Mouse (Mus musculus) intestine, embryonic 16.5 days (tissue): ENCODE measurements around the gene Cpsf4l. TPM values are rescaled to one million over a fixed set of nuclear protein-coding genes. Genes with fewer than 3 reads are reported as not detected.

Experiments
- ATAC-seq: fragments of 200-750 bp; cut with Nextera tagmentation; 2 replicates; pipeline ENCODE4 v1.8.0; 2017; ENCODE audit warnings: moderate TSS enrichment, moderate library complexity
- H3K27ac ChIP-seq: fragments of 300-500 bp; sonication (generic); 2 replicates; pipeline ENCODE4 v1.5.1; 2014; ENCODE audit warnings: mild to moderate bottlenecking, low read length
- H3K27me3 ChIP-seq: fragments of 300-500 bp; sonication (generic); replicated peaks from 2 replicates; pipeline ENCODE4 v1.6.1; 2014; ENCODE audit warnings: low read length, control low read depth, mixed read lengths; ENCODE audit not compliant: control insufficient read depth, insufficient read depth
- H3K36me3 ChIP-seq: fragments of 300-500 bp; sonication (generic); 2 replicates; pipeline ENCODE4 v1.6.1; 2014; ENCODE audit warnings: low read length, control low read depth; ENCODE audit not compliant: control insufficient read depth, insufficient read depth
- H3K4me1 ChIP-seq: fragments of 300-500 bp; sonication (generic); 2 replicates; pipeline ENCODE4 v1.6.1; 2014; ENCODE audit warnings: low read length, control low read depth, mixed read lengths; ENCODE audit not compliant: control insufficient read depth, insufficient read depth
- H3K4me2 ChIP-seq: fragments of 300-500 bp; sonication (generic); 2 replicates; pipeline ENCODE4 v1.6.1; 2014; ENCODE audit warnings: low read depth, low read length, control low read depth
- H3K4me3 ChIP-seq: fragments of 300-500 bp; sonication (generic); 2 replicates; pipeline ENCODE4 v1.5.1; 2014; ENCODE audit warnings: mild to moderate bottlenecking, low read length
- H3K9ac ChIP-seq: fragments of 300-500 bp; sonication (generic); 2 replicates; pipeline ENCODE4 v1.6.1; 2014; ENCODE audit warnings: low read depth, low read length
- H3K9me3 ChIP-seq: fragments of 300-500 bp; sonication (generic); 2 replicates; pipeline ENCODE4 v1.6.1; 2016; ENCODE audit warnings: low read length, control low read depth; ENCODE audit not compliant: control insufficient read depth
- WGBS: fragments of 180-500 bp; shearing (Covaris S2); extraction: QIAGEN DNeasy Blood & Tissue Kit; methylation state at CpG from one replicate; pipeline ENCODE4 v1.1.7; 2014; 5-methylcytosine and 5-hydroxymethylcytosine counted together
- polyA plus RNA-seq: library from polyadenylated mRNA; unstranded; fragments of >200 nt; fragmentation: Nextera tagmentation; extraction: Ambion mirVana; gene quantifications from 2 replicates; pipeline ENCODE4 v1.2.1, GENCODE M21; 2015

The Cpsf4l gene
- polyA plus RNA-seq, 1 experiment from 2014 or later = 0.12 TPM

DNA sequence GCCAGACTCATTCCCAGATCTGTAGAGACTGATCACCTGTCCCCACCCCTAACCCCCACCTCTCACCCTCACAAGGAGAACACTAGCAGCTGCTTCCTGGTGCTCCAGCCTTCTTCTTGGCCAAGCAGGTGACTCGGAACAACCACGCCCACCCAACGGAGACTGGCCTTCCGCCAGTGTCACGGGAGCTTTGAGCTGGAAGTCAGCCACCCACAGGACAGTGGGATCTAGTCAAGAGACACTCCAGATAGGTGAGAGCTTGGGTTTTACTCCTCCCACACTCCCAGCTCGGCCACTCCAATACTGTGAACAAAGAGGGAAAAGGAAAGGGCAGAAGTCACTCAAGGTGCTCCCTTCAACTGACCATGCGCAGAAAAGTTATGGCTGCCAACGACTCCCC is 29.4 kb upstream of the Cpsf4l start:
- Histone ChIP-seq H3K27me3 (no peaks in the 10 kb centered on the region), H3K27ac (peak overlapping the region; percentile 48), H3K9ac (no peak overlapping the region), H3K4me3 (no peak overlapping the region), H3K4me2 (no peak overlapping the region), H3K36me3 (peaks cover 10% of the 10 kb centered on the region), H3K4me1 (peaks cover 55% of the 10 kb centered on the region), H3K9me3 (peaks cover 5% of the 10 kb centered on the region; the same call in 1 of the 2 replicates)
- ATAC-seq = peak; percentile 43
- 64% methylated on average over 8 of the region's 8 CpGs for WGBS

GRCm38 (mm10) chr11:113737912-113738311 is 28.1 kb upstream of the Cpsf4l start:
- Histone ChIP-seq H3K9me3 (no peaks in the 10 kb centered on the region), H3K4me3 (no peak overlapping the region), H3K4me1 (peaks cover 68% of the 10 kb centered on the region), H3K4me2 (no peak overlapping the region), H3K27ac (no peak overlapping the region), H3K9ac (no peak overlapping the region), H3K36me3 (peaks cover 4% of the 10 kb centered on the region; the same call in 1 of the 2 replicates), H3K27me3 (no peaks in the 10 kb centered on the region)
- ATAC-seq = no peak
- WGBS = 75% methylated on average over 8 of the region's 8 CpGs

GRCm38 (mm10) chr11:113737553-113737854 is 27.7 kb upstream of the Cpsf4l start:
- peaks cover 71% of the 10 kb centered on the region for H3K4me1 ChIP-seq
- WGBS = 73% methylated on average over 3 of the region's 3 CpGs

DNA sequence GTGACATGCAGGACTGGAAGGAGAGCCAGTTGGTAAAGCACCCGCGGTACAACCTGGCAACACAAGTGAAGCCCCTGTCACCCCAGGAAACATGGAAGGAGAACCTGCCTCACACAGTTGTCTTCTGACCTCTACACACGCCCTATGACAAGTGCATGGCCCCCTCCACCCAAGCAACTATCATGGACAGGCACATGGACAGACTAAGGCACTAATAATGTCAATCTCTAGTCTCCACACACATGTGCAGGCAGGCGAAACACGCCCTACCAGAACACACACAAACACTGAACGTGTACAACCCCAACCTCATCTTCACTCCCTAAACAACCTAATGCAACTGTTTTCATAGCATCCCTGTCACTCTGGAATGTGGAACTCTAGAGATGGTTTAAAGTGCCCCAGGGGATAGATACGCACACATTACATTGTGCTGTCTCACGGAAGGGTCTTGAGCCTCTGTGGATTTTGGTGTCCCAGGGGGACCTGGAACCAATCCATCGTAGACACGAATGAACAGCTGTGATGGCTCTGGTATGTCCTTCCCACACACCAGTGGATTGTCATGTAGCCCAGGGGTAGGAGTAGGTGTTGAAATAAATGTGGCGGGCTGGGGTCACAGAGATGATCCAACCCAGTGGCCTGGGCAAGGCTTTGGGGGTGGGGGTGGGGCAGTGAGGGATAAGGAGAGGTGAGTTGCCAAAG is 27.2 kb upstream of the Cpsf4l start:
- ATAC-seq = no peak
- H3K9me3 ChIP-seq = no peaks in the 10 kb centered on the region
- no peak overlapping the region for H3K9ac ChIP-seq
- WGBS = 68% methylated on average over 11 of the region's 11 CpGs
- H3K36me3 ChIP-seq = no peaks in the 10 kb centered on the region; the same call in 1 of the 2 replicates
- no peak overlapping the region for H3K27ac ChIP-seq
- H3K4me2 ChIP-seq = no peak overlapping the region
- peaks cover 74% of the 10 kb centered on the region for H3K4me1 ChIP-seq
- no peaks in the 10 kb centered on the region for H3K27me3 ChIP-seq
- no peak overlapping the region for H3K4me3 ChIP-seq

More at GRCm38 (mm10) chr11:113737553-113737854, 27.7 kb upstream of the Cpsf4l start:
- Histone ChIP-seq H3K9me3 (no peaks in the 10 kb centered on the region), H3K27me3 (no peaks in the 10 kb centered on the region), H3K4me3 (no peak overlapping the region), H3K27ac (no peak overlapping the region), H3K36me3 (no peaks in the 10 kb centered on the region; the same call in 1 of the 2 replicates), H3K4me2 (no peak overlapping the region), H3K9ac (no peak overlapping the region)
- ATAC-seq = no peak

- no peaks in the 10 kb centered on the region for H3K36me3 ChIP-seq
- 52% methylated on average over 6 of the region's 6 CpGs for WGBS
- peak overlapping the region; percentile 80 for H3K27ac ChIP-seq
- no peak overlapping the region for H3K4me3 ChIP-seq
- no peaks in the 10 kb centered on the region for H3K27me3 ChIP-seq
- no peak overlapping the region for H3K4me2 ChIP-seq
- no peak overlapping the region for H3K9ac ChIP-seq
- peak; percentile 58 for ATAC-seq
- no peaks in the 10 kb centered on the region for H3K9me3 ChIP-seq
- H3K4me1 ChIP-seq = peaks cover 83% of the 10 kb centered on the region
Observed at GRCm38 (mm10) chr11:113735151-113735550, 25.3 kb upstream of the Cpsf4l start.

DNA sequence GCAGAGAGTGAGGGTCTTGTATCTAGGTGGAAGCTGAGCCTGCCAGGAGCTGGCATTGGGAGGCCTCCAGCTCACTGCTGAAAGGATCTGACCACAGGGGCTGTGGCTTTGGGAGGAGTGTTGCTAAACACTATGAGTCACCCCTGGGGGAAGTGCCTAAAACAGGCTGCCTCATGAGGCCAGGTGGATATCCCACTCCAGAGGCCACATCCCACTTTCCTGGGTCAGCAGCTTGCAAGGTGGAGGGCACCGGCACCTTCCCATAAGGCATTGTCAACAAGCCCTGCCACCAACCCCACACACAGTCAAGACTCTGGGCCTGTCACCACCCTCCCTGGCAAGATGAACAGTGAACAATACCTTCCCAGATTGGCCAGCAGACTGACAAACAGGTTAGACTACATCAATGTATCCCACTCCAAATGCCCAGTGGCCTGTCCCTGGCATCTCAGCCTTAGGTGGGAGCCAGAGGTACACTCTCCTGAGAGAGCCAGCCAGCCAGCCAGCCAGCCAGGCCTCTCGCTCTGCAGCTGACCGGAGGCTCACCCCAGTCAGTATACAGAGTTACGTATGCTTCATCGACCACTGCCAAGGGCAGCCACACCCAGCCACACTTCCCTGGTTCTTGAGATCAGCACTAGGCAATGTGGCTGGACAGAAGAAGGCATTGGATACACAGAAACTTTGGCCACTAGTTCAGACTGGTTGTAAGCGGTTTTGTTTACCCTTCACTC is 24.0 kb upstream of the Cpsf4l start:
- Histone ChIP-seq H3K4me3 (no peak overlapping the region), H3K9ac (peak overlapping the region; percentile 40), H3K4me1 (peaks cover 76% of the 10 kb centered on the region), H3K27me3 (no peaks in the 10 kb centered on the region), H3K9me3 (no peaks in the 10 kb centered on the region), H3K4me2 (0 out of 2 replicates have a peak overlapping the region, but pooled peaks have one; percentile 6), H3K36me3 (peaks cover 6% of the 10 kb centered on the region), H3K27ac (peak overlapping the region; percentile 80)
- WGBS = 37% methylated on average over 6 of the region's 6 CpGs
- peak; percentile 75 for ATAC-seq

DNA sequence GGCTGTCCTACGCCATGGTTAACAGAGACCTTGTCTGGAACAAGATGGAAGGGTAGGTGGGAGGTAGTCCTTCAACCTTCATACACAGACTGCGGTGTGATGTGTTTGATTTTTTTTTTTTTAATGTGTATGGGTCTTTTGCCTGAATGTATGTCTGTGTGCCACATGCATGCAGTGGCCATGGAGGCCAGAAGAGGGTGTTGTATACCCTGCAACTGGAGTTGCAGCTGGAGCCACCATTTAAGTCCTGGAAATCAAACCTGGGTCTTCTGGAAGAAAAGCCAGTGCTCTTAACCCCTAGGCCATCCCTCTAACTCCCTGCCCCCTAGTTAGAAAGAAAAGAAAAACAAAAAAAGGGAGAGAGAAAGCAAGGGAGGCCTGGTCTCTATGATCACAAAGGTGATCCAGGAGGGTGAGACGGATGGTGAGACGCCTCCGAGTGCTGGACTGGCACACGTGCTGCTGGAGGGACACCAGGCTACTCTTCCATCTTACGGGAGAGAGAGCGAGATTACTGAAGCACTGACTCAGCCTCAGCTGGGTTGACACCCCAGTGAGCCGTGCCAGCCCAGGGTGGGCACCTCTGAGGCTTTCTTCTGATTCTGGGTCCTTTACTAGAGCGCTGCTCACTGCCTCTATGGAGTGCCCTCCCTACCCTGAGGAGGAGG is 22.3 kb upstream of the Cpsf4l start:
- ATAC-seq = no peak
- H3K9me3 ChIP-seq = no peaks in the 10 kb centered on the region
- H3K4me3 ChIP-seq = no peak overlapping the region
- H3K27me3 ChIP-seq = no peaks in the 10 kb centered on the region
- H3K36me3 ChIP-seq = peaks cover 22% of the 10 kb centered on the region
- peaks cover 75% of the 10 kb centered on the region for H3K4me1 ChIP-seq
- 91% methylated on average over 10 of the region's 10 CpGs for WGBS
- no peak overlapping the region for H3K27ac ChIP-seq
- H3K4me2 ChIP-seq = no peak overlapping the region
- H3K9ac ChIP-seq = no peak overlapping the region

- WGBS = 43% methylated on average over 3 of the region's 3 CpGs
- no peak overlapping the region for H3K4me3 ChIP-seq
- peak overlapping the region; percentile 32; the same call in 1 of the 2 replicates for H3K9ac ChIP-seq
- H3K36me3 ChIP-seq = peaks cover 28% of the 10 kb centered on the region
- 0 out of 2 replicates have a peak, but pooled peaks have one; percentile 11 for ATAC-seq
- no peaks in the 10 kb centered on the region for H3K27me3 ChIP-seq
- peaks cover 77% of the 10 kb centered on the region for H3K4me1 ChIP-seq
- H3K4me2 ChIP-seq = no peak overlapping the region
- H3K27ac ChIP-seq = peak overlapping the region; percentile 28; the same call in 1 of the 2 replicates
- H3K9me3 ChIP-seq = no peaks in the 10 kb centered on the region
Observed at GRCm38 (mm10) chr11:113730879-113731278, 21.1 kb upstream of the Cpsf4l start.

DNA sequence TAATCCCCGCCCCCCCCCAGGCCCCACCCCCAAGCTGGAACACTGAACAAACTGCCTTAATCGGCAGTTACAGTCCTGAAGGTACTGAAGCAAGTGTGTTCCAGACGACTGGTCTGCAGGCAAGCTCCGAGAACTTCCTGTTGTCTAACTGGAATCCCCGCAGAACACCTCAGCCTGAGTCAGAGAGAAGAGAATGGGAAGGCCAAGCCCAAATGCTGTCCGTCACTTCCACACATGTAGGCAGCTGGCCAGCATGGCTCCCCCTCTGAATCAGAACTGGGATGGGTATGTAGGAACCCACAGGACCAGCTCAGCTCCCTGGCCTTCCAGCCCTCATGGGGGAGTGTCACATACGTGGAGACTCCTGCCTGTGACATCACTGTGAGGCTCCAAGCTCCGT is 20.1 kb upstream of the Cpsf4l start:
- 54% methylated on average over 8 of the region's 8 CpGs for WGBS
- Histone ChIP-seq H3K36me3 (peaks cover 28% of the 10 kb centered on the region), H3K4me1 (peaks cover 69% of the 10 kb centered on the region), H3K27ac (no peak overlapping the region), H3K4me3 (no peak overlapping the region), H3K9me3 (no peaks in the 10 kb centered on the region), H3K4me2 (no peak overlapping the region), H3K9ac (no peak overlapping the region), H3K27me3 (no peaks in the 10 kb centered on the region)
- no peak for ATAC-seq
